Mouse (Mus musculus) olfactory bulb, adult 2 months (tissue): ENCODE data around the gene Pxdn.

Source experiments
- CTCF ChIP-seq: fragments of 200-500 bp; IDR thresholded peaks from 2 replicates; pipeline ENCODE4 v1.5.1; 2012; ENCODE audit warnings: low read depth, mild to moderate bottlenecking, low read length, moderate library complexity; ENCODE audit not compliant: insufficient read depth
- POLR2A ChIP-seq: fragments of 200-500 bp; IDR thresholded peaks from 2 replicates; pipeline ENCODE4 v1.6.1; 2012; ENCODE audit warnings: mild to moderate bottlenecking, low read depth, low read length, moderate library complexity; ENCODE audit not compliant: insufficient read depth

DNA sequence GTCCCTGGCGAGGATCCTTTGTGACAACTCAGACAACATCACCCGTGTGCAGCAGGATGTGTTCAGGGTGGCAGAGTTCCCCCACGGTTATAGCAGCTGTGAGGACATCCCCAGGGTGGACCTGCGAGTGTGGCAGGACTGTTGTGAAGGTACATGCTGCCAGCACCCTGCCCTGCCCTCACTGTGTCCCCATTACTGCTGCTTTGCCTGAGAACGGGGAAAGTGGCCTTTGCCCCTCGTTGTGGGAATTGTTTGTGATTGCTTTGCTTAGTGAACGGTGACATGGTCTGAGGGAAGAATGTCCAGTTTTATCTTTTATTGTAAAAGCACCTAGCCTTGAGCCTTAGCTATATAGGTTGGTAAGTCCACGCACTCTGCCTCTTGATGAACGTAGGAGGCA, 69.2 kb downstream of the Pxdn start:
- TF ChIP-seq CTCF: no peak
- no peak for TF ChIP-seq POLR2A
